Mouse (Mus musculus) heart, adult 2 months (tissue): ENCODE data around the gene Klk11.

Experiments
- EP300 ChIP-seq: fragments of 200-500 bp; IDR thresholded peaks from 2 replicates; pipeline ENCODE4 v1.6.1; 2011; ENCODE audit warnings: low read depth, low read length, control low read depth; ENCODE audit not compliant: insufficient read depth
- POLR2A ChIP-seq: fragments of 200-500 bp; IDR thresholded peaks from 2 replicates; pipeline ENCODE4 v1.6.1; 2011; ENCODE audit warnings: mild to moderate bottlenecking, low read depth, low read length, control low read depth; ENCODE audit not compliant: insufficient read depth

DNA sequence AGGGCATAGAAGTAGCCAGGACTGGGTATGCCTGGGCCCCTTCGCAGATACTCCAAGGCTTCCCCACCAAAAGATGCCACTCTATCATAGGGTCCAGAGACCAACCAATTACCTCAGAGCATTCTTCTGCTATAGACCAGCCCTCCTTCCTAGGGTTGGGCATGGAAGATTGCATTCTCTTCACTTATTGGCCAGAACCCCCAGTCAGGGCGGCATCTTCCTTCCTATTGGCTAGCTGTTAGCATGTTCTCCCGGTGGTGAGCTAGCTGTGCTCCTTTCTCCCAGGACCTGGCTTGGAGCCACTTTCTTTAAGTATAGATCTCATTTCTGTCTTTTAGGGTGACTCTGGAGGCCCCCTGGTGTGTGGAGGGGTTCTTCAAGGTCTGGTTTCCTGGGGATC lies 1.5 kb upstream of the Klk11 start:
- TF ChIP-seq POLR2A (no peak), EP300 (no peak)
